Mouse (Mus musculus): ENCODE data around the gene Pstpip1.

The Pstpip1 gene

DNA sequence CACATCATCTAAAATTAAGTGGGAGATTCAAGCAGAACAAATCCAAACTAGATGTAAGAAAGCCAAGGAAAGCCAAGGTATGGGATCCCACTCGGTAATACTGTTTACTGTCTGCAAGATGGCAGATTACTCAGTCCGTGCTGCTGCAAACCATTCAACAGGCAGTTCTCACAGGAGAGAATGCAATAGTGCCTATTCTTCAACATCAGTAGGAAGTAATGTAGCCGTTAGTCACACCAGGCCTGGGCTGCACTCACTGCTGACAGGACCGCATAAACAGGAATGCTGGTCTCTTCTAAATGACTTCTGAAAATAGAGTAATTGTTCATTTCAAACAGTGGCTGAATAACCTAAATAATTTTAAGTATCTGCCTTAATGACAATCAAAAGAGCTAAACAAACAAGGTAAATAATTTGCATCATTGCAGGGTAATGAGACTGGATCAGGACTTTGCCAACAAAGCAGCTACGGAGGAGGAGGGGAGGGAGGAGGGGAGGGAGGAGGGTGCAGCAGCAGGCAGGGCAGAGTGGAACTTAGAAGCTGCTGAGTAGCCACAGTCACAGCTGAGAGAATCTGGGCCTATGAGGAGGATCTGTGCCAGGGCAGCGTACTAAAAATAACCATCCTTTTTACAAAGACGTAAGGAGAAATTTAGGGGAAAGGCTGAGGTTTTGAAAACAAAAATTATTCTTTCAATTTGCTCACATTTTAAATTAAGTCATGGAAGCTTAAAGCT, 62.2 kb downstream of the Pstpip1 start:
- no peak for DNase-seq (ENCODE audit: low read depth)

DNA sequence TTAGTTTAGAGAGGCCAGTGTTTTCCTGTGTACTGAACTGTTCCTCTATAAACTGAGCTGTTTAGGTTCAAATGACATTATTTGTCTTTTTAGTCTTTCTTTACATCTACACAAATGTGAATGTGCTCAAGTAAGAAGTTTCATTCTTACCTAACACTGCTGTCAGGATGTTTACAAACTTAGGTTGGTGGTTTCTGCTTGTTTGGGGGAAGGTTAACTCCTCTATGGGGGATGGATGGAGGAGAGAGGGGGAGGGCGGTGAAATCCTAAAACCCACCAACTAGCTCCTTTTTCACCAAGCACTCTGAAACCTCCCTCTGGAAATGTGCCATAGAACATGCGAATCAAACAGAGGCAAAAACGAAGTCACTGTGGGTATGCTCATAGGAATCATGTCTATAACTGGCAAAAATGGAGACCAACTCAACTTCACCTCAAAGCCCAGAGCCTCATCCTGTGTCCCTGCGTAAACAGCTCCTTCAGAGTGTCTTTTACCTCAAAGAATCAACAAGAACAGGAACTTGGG, 62.8 kb downstream of the Pstpip1 start:
- no peak for DNase-seq (ENCODE audit: low read depth)

DNA sequence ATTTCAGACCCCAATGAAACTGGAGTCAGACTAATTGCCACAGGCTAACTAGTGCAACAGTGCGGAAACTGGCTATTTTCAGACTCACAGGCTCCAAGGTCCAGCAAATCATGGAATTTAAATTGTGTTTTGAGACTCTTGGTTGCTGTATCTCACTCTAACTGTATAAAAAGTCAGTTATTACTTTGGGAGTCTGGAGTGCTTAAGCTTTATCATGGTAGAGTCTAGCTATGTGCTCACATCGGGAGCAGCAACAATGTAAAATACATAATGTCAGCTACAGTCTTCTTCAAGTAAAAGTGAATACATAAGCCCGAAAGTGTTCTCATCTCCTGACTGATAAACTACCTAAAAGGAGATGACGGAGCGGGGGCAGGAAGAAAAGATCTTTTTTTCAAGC, 64.8 kb downstream of the Pstpip1 start:
- no peak for DNase-seq (ENCODE audit: low read depth)

DNA sequence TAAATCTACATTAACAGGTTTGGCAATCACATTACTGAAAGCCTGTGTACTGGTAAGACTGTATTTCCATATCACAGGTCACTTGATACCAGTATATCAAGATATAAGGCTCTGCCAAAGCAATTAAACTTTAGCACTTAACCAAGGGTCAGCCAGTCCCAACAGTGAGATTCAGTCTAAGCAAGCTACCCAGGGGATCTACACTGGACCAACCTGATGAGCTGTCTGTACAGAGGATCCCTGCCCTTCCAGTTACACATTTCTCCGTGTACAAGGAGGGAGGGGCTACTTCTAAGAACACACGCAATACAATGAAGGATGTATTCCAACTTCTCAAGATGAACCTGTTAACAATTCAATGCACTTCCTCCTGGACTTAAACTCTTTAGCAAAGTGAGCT, 68.3 kb downstream of the Pstpip1 start:
- no peak for DNase-seq (ENCODE audit: low read depth)

DNA sequence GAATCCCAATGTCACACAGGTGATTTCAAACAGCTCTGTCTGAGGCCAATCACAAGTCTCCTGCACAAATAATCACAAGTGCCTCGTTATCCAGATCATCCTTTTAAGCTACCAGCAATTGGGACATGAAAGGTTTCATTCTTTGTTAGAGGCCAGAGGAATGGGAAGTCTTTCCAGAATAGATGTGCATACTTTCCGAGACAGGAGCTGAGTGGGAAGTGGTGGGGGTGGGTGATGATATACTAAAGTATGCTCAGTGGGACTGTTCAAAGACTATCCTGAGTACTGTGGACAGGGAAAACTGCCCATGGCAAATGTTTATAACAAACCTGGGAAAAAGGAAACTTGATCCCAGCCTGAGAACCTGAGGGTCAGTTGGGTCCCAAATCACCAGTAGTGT, 69.7 kb downstream of the Pstpip1 start:
- DNase-seq (ENCODE audit: low read depth): no peak

DNA sequence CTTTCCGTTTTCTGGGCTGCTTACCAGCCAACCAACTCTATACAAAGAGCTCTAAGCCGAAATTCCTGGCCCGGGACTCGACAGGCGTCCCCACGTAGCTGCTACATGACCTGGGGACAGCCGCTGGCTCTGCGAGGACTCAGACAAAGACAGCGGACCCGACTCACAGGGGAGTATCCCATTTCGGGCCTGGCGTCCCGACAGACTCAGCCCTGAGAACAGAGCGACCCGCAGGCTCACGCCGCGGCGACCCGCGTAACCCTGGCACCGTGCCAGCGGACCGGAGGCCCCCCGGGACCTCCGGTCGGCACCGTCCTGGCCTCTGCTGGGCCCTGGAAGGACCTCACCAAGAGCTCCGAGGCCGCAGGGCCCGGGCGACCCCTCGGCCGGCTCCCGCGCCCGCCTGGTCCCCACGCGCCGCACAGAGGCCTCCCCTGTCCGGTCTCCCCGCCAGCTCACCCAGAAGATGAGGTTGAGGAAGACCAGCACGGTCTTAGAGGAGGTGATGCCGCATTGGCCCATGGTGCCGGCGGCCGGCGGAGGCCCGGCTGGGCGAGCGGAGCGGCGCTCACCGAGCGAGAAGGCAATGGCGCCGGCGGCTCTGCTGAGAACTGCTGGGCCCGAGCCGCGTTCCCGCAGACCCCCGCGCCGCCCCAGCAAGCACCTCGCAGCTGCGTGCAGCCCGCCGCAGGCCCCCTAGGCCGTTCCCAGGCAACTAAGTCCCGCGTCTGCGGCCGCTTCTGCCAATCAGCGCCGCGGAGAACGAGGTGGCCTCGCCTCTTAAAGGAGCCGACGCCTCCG, 70.8 kb downstream of the Pstpip1 start:
- DNase-seq (ENCODE audit: low read depth): peak; percentile 62

DNA sequence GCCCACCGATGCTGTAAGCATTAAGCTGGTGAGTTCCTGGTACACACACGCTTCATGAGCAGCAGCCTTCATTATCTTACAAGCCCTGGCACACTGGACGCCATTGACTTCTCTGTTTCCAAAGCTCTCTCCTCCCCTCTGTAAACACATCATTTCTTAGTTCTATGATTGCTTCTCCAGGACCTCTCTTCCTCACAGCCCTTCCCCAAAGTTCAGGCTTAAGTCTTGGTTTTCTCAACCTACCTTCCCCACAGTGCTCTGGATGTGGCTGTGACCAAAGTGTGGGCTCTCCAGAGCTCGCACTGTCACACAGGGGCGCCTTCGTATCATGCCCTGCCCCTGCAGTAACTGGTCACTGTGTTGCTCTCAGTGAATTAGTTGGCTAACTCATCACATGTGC, 75.6 kb downstream of the Pstpip1 start, which contains the start of gene Tspan3:
Gene Tspan3 (minus strand): TSS at position 101 of the 400 bp plus-strand sequence.
- no peak for DNase-seq (ENCODE audit: low read depth)

DNA sequence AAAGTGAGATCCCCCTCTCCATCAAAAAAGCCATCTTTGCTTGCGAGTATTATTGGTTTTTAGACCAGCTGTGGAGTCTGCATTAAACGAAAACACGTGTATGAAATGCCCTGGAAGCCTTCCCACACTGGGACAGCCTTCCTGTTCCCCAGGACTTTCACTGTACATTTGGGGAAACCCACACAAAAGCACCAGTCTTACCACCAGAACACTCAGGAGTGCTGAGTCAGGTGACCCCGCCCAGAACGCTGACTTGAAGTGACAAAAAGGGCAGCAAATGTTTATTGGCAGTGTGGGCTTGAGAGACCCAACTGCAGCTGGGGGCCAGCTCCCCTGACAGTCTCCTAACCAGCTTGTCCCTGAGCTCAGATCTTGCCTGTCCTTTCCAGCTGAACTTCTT, 76.4 kb downstream of the Pstpip1 start:
- no peak for DNase-seq (ENCODE audit: low read depth)

DNA sequence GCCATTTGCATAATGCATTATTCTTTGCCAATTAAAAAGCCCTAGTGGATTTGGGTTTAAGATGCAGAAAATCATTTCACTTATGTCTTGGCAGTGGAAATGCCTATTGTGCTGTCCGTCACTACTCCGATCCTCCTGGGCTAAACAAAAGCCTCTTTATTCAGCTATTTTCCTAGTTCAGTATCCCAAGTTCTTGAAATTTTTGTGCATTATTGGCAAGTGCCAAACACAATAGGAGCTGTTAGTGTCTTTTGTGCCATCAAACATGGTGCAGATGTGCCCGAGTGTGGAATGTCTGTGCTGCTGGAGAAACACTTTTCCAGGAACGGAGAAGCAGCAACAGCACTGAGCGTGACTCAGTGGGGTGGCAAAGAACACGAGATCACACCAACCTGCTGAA, 77.9 kb downstream of the Pstpip1 start:
- DNase-seq (ENCODE audit: low read depth): no peak

DNA sequence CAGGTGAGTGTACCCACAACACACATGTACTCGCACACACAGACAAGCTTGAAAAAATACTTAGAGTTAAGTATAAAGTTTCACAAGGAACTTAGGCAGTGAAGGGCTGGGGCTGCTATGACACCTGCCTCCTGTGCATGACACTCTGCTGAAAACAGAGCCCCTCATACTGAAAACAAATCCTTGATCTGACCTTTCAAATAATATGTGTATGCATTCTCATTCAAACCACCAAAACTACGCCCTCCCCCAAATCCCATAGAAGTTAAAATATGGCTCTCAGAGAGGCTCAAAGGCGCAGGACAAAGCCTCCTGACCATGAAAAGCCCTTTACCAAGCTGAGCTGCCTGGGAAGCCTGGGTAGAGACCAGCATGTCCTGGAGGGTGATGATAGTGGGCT, 85.6 kb downstream of the Pstpip1 start:
- DNase-seq (ENCODE audit: low read depth): no peak

DNA sequence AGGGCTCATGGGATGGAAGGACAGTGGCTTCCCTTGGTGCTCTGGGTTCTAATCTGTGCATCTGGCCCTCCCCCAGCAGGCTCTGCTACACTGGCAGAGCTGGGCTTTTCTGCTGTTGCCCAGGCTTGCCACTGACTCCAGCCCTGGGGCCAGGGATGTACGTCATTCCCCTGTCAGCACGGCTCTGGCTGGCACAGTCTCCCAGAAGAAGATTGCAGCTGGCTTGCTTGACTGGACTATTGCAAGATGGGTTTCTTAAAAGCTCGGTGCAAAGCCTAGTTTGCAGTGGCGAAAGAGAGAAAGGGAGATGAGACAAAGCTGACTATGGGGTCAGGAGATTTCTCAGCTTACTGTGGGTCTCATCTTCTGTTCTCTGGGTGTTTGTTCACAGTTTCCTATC, 87.6 kb downstream of the Pstpip1 start:
- no peak for DNase-seq (ENCODE audit: low read depth)

Data from c-Kit-positive CD71-negative TER-119-negative erythroid progenitor cells, embryonic 14.5 days (primary cell).